Mouse (Mus musculus): ENCODE data around the gene 1500011B03Rik.

The 1500011B03Rik gene

DNA sequence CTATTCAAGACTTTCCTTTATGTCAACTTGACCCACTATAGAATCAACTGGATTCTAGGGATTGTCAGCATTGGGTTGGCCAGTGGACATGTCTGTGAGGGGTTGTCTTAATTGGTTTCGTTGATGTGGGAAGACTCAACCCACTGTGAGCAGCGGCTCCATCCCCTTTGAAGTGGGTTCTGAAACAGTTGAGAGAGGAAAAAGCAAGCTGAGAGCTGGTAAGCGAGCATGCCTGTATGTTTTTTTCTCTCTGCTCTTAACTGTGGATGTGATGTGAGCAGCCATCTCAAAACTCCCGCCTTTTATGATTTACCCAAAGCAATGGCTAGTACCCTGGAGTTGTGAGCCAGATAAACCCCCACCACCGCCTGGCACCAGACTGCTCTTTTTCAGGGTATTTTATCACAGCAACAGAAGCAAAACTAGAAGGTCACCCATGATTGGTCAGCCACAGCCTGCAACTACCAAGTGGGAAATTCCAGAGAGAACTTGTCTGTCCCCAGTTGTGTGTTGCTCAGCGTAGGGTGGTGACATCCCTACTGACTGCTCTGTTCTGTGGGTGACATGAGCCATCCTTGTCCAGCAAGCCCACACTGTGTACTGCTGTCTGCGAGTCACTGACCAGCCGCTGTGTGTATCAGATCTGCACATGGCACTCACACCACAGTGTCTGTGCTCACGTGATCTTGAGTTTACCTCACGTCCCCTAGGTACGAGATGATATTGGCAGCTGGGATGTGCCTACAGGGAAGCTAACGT, 39.7 kb downstream of the 1500011B03Rik start:
- no peak for DNase-seq (ENCODE audit: low spot score in 2 of 2)

DNA sequence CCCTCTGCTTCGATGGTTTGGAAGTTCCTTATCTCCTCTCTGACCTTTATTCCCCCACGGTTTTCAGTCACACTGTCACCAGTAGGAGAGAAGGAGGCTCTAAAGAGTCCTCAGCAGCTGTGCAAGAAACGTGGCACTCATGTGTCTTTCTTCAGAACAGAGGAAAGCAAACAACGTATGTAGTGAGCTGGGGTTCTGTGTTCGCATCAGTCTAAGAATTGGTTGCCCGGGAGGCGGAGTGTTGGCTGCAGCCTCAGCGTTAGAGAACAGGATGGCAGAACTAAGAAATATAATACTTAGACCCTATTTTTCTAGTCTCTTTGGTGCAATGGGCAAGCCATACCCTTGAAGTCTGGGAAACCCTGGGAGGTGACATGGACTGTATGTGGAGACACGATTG, 40.3 kb downstream of the 1500011B03Rik start:
- DNase-seq (ENCODE audit: low spot score in 2 of 2), result no peak

DNA sequence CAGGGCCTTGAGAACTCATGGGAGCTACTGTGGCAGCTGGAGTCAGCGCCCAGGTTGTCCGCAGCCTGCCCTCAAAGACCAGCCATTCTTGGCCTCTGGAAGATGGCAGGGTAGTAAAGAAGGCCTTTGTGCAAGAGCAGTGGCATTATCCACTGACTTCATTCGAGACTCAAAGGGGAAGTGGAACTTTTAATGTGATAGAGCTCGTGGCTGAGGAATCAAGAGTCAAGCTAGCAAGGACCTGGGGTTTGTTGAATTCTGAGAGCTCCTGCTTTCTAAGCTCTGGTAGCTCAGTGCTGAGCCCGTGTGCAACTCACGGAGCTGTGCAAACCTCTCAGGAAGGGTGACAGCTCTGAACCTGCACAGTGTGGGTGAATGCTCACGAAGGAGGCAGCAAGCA, 42.4 kb downstream of the 1500011B03Rik start:
- DNase-seq (ENCODE audit: low spot score in 2 of 2), result no peak

DNA sequence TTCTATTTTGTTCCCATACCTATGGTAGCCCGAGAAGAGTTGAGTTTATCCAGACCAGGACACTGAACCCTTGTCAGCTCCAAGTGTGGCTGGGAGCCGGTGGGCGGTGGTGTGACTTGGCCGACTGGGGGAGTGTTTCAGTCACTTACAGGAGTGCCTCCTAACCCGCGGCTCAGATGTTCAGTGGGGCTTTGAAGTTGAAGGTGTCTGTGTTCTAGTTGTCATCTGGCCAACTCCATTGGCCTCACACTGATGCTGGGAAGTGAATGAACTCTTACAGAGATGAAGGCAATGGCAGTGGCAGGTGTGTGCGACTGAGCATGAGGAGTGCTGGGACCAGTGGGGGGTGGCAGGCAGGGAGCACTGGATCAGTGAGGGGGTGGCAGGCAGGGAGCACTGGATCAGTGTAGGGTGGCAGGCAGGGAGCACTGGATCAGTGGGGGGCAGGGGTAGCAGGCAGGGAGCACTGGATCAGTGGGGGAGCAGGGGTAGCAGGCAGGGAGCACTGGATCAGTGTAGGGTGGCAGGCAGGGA, 43.2 kb downstream of the 1500011B03Rik start:
- DNase-seq (ENCODE audit: low spot score in 2 of 2), result no peak

DNA sequence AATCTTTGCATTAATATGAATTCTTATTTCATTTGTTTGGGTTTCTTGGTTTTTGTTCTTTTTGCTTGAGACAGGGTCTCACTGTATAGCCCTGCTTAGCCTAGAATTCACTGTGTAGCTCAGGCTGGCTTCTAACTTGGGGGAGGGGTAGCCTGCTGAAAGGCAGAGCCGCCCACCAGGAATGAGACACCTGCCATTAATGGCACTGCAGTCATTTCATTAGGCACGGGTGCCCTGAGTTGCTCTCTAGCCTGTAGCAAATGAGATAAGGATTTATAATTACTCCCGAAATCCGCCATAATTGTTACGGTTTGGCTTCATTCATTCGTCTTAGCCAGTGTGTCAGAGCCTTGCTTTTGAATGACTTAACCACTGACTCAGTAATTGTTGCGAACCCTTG, 47.1 kb downstream of the 1500011B03Rik start:
- DNase-seq (ENCODE audit: low spot score in 2 of 2), result no peak

DNA sequence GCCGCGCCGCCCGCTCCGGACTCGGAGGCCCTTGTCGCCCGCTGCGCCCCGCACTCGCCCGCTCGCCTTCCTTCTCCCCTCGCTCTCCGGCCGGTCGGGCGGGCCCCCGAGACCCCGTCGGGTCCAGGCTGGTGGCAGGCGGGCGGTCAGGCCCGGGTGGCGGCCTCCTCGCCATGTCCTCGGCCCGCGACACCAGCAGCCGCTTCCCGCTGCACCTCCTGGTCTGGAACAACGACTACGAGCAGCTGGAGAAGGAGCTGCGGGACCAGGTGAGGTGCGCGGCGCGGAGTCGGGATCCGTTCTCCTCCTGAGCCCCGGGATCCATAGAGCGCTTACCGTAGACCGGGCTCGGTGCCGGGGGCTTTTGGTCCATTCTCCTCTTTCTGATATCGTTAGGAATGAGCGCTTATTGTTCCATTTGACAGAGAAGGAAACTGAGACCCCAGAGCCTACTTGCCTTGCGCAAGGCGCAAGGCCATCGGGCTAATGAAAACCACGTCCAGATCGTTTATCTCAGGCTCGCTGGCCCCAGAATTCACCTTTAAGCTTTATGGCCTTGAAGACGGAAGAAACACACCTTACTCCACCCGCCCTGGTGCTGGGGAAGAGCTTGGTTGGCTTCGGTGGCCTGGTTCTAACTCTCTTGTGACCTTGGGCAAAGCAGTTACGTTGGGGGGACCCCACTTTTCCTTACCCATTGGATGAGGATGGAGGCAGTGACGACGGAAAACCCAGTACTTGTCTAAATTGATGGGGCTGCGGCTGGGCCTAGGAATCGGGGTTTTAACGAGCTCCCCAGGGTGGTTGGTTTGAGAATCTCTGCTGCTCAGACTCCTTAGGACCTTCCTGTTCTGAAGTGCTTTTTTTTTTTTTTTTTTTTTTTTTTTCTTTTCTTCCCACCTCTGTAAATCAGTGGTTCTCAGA, 48.0 kb downstream of the 1500011B03Rik start, which contains the start of gene Git2:
TSS of gene Git2 (minus strand) at position 462 of the 924 bp plus-strand sequence.
- DNase-seq (ENCODE audit: low spot score in 2 of 2), result no peak

DNA sequence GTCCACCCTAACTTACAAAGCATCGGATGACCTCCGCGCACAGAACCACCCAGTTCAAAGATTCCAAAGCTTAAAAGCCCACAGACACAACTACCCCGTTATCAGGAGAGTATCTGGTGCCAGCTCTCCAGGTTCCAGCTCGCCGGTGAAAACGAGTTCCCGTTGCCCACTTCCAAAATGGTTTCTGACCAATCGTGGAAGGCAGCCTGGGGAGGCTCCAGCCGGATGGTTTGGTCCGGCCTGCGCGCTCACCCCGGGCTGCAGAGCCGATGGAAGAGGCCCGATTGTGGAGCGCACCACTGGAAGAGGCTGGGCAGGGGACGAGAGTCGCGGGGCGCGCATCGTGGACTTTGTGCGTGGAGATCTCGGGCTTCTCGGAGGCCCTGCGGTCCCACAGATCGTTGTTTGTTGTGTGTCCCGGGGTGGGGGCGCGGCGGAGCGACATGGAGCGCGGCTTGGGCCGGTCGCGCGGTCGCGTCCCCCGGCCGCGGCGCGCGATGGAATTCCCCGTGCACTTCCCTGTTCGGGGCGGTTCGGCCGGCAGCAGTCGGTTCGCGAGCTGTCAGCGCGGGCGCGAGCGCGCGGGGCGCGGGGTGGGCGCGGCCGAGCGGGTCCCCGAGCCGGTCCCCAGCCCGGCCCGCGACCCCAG, 48.7 kb downstream of the 1500011B03Rik start, which contains the start of gene Ankrd13a:
TSS of gene Ankrd13a (plus strand) at position 275 of the 649 bp plus-strand sequence.
- peak; percentile 87 for DNase-seq (ENCODE audit: low spot score in 2 of 2)

DNA sequence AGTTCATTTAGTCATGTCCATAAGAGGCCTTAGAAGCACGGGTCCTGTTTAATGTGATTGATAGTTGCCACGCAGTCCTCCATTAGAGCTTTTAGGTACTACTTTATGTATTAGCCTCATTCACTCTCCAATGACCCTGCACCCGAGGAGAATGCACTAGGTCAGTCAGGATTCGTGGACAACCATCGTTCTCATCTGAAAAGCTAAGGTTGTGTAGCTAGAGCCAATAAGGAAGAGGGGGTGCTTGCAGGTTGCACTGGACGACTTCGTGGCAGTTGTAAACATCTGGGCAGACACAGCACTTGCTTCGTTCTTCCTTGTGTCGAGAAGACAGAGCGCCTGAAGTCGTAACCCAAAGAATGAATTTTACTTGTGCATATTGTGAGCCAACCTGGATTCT, 49.5 kb downstream of the 1500011B03Rik start:
- DNase-seq (ENCODE audit: low spot score in 2 of 2), result no peak

DNA sequence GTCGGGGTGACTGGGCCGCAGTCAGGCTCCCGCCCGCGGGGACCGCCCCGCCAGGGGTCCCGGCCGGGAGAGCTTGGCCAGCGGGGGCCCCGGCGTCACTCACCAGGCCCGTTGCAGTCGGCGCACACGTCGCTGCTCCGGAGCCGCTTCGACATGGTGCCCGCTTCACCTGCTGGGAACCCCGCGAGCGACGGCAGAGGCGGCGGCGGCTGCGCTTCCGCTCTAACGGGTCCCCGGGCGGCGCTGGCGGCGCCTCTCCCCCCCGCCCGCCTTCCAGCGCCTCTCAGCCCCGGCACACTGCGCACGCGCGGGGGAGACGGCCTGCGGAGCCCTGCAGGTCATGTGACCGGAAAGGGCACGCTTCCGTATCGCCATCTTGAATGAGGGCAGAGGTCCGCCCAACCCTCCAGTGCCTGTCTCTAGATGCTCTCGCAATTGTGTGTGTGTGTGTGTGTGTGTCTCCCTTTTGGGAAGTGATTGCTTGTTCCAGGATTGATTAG, 50.0 kb downstream of the 1500011B03Rik start:
- peak; percentile 94 to 95 for DNase-seq (ENCODE audit: low spot score in 2 of 2)

DNA sequence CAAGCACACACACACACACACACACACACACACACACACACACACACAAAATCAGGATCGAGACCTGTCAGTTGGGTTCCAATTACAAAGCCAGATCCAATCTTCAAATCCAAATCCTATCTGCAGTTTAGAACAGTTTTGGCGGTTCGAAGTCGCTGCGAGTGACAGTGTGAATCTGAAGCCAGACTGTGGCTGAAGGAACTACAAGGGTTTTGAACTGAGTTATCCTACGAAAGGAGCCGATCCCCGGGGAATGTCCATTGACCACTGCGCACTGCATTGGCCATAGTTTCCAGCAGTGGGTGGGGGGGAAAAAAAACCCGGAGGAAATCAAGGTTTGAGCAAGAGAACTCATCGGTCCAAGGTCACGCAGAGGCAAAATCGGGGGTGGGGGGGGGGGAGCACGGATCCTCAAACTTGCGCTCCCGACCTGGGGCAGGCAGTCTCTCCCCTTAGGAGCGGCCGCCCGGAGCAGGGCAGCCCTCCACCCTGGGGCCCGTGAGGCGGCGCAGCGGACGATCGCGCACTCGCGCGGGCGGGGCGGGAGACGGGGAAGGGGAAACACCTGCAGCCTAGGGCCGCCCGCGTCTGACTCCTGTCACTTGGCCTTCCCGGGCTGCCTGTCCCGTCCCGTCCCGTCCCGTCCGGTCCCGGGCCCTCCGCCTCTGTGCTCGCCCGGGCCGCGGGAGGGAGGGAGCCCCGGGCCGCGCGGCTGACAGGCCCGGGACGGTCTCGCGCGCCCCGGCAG, 50.6 kb downstream of the 1500011B03Rik start:
- no peak for DNase-seq (ENCODE audit: low spot score in 2 of 2)

DNA sequence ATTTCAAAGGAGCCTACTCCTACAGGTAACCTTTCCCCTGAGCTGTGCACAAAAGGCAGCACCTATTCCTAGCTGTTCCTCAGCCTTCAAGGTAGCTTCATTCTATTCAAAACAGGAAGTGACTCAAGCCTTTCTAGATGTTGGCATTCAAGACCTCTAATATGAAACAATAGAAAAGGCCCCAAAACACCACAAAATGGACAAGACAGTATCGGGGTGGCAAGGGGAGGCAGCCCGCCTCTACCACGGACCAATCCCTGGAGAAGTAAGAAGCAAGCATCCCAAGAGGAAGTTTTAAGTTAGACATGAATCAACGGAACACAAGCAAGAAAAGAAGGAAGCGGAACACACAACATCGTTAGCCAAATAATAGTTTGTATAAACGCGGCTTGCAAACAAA, 51.5 kb downstream of the 1500011B03Rik start:
- no peak for DNase-seq (ENCODE audit: low spot score in 2 of 2)

DNA sequence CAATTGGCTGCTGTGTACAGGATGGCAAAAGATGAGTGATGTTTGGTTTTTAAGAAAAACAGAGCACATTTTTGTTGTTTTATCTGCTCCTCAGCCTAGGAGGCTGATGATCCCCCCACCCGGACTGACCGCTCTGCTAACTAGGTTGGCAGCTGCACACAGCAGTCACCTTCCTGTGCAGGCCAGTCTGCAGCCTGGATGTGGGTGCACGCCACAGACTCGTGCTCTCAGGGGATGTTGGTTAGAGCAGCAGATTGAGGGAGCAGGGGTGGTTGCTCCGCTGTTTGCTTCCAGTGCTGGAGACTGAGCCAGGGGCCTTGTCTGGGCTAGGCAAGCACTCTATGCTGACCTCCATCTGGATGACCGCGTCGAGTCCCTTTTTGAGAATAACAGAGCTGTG, 53.5 kb downstream of the 1500011B03Rik start:
- no peak for DNase-seq (ENCODE audit: low spot score in 2 of 2)

DNA sequence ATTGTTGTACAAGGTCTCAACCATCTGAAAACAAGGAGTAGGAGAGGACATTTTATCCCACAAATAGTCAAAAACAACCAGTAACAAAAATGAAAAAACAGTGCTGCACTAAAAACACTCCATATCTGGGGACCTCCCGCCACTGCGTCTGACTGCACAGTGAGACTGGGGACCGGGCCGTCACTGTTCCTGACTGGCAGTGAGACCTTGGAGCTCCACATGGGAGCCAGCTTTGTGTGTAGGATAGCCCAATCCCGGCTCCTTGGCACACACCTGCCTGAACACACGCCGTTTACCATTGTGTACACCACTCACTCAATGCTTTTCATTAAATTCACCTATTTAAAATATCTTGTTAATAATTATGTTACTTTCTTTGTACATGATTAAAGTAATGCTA, 56.1 kb downstream of the 1500011B03Rik start:
- DNase-seq (ENCODE audit: low spot score in 2 of 2), result no peak

DNA sequence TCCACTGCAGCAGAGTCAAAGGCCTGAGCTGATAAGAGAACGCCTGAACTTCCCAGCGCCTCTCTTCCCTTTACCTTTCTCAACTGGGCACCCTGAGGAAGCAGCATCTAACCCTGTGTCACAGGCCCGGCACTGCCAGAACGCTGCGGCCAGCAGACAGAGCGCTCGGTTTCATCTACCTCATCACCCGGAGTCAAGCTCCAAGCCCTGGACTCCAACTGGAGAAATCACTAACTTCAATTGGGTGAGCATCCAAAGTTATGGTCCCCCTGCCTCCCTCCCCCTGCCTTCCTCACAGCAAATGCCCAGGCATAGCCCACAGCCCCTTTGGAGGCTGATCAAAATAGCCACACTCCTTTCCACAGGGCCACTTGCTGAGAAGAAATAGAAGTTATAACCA, 56.6 kb downstream of the 1500011B03Rik start:
- DNase-seq (ENCODE audit: low spot score in 2 of 2), result no peak

DNA sequence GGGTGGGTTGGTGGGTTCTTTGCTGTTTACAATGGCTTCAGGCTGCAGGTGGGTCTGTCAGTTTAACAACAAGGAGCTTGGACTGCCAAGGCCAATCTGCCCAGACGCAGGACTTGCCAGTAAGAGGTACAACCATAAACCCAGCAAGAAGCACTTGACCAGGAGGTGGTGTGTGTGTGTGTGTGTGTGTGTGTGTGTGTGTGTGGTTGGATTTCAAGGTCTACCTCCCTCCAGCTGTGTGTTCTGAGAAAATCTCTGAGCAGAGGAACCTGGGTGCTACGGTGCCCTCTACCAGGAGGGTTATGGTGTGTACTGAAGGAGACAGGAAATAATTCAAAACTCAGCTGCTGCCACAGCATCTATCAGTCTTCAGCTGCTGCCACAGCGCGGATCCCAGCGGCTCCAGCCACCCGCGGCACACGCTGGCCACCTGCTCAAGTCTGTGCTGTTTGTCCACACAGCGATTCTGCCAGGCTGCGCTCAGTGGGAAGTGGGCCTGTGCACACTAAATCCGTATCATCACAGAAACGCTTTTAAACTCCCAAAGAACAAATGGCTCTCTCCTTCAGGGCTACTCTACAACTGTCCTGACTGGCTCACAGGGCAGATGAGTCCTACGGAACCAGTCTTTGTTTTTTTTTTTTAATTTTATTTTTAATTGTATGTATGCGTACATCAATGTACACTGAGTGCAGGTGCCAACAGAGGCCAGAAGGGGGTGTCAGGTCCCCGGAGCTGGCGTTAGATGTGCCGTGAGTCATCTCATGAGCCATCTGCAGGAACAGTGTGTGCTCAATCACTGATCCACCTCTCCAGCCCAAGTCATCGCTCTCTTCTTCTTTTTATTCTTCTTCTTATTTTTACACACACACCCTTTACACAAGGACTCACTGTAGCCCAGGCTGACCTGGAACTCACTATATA, 58.2 kb downstream of the 1500011B03Rik start:
- no peak for DNase-seq (ENCODE audit: low spot score in 2 of 2)

DNA sequence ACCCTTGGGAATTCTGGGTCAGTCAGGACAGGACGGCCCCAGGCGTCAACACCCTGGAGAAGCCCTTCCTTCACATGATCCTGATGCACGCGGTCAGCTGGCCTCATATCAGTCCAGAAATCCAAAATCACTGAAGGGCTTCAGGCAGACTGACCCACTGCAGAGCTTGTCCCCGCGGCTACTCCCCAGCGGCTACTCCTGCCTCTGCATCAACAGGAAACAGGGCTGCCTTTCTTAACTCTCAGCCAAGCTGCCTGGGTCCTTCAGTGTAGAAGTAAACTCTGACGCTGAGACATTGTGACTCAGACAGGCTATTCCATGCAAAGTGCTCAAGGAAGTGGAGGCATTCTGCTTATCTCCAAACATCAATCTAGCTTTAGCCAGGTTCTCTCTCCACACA, 61.3 kb downstream of the 1500011B03Rik start:
- DNase-seq (ENCODE audit: low spot score in 2 of 2), result no peak

DNA sequence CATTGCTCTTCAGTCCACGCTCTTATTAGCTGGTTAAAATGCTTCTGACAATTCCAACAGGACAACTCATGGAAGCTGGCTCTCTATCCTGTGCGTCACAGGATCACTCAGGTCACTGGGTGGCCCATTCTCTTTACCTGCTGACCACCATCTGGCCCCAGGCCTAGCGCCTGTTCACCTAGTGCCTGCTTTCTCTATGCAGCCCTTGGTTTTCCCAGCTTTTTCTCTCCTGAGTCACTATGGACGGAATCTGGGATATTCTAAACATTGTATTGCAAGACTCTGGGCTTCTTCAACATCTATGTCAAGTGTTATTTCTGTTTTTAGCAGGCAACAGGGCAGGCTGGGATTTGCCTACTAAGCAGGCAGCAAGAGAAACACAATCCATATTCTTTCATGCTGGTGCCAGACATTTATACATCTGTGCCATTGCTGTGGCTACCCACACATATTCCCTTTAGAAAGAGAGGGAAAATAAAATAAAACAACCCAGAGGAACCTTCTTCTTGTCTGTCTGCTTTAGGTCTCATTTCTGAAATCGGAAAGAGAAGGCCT, 63.7 kb downstream of the 1500011B03Rik start:
- no peak for DNase-seq (ENCODE audit: low spot score in 2 of 2)

All from right cerebral cortex, postnatal 36 days (tissue).